Mouse (Mus musculus) heart, postnatal 0 days (tissue): Measurements from ENCODE around the gene Mad1l1.

Experiments
- CTCF ChIP-seq: IDR thresholded peaks from 2 replicates; pipeline ENCODE4 v1.5.1; 2016; ENCODE audit warnings: antibody characterized with exemption, control low read depth, low read depth
- EP300 ChIP-seq: IDR thresholded peaks from 2 replicates; pipeline ENCODE4 v1.6.1; 2016; ENCODE audit warnings: antibody characterized with exemption, low read depth

DNA sequence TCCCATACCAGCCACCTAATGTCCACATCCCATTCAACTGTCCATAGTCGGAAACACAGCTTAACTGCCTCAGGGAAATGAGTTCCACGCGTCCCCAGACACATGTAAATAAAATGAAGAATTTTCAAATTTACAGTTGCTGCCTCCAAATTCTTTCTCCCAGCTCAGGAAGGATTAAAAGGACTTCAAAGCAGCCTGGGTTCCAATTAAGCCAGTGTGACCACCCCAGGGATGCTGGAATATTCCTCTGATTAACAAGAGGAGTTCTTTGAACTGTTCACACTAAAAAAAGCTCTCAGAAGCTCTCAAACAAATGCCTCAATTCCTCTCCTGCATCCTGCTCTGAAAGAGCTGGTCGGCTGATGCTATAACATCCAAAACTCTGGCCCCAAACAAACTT lies 53.0 kb downstream of the Mad1l1 start:
- no peak for TF ChIP-seq CTCF
- TF ChIP-seq EP300: no peak
